Mouse (Mus musculus) brain, embryonic 14.5 days (tissue): Measurements from ENCODE around the gene Papln. TPM values are rescaled to one million over a fixed set of nuclear protein-coding genes. Genes with fewer than 3 reads are reported as not detected.
A peak's percentile ranks its signal among the peaks of the same experiment; 100 is the strongest.

Experiments
- DNase-seq: peaks from one replicate; pipeline ENCODE4 v3.0.0-alpha.2; 2011; ENCODE audit warnings: low read depth
- CTCF ChIP-seq: fragments of 200-500 bp; IDR thresholded peaks from 2 replicates; pipeline ENCODE4 v1.5.1; 2012; ENCODE audit warnings: inconsistent platforms, mild to moderate bottlenecking, moderate library complexity, borderline replicate concordance; ENCODE audit not compliant: insufficient read depth, insufficient read length; ENCODE audit errors: extremely low read depth
- POLR2A ChIP-seq: fragments of 200-500 bp; IDR thresholded peaks from 2 replicates; pipeline ENCODE4 v1.6.1; 2012; ENCODE audit warnings: mild to moderate bottlenecking, inconsistent platforms, borderline replicate concordance; ENCODE audit not compliant: poor library complexity, insufficient read depth, insufficient read length, severe bottlenecking; ENCODE audit errors: extremely low read depth
- polyA plus RNA-seq: library from polyadenylated mRNA; depleted of rRNA; stranded (reverse); fragments of >200 nt; gene quantifications from 2 replicates; pipeline ENCODE4 v1.2.3, GENCODE M21; 2012; rRNA removed

Gene Papln
- 0.77 and 0.85 TPM in 2 replicates for polyA plus RNA-seq

GRCm38 (mm10) chr12:83763311-83764043 lies at the start of gene Papln:
TSS of gene Papln (plus strand) at chr12:83763634.
- TF ChIP-seq POLR2A, result no peak
- TF ChIP-seq CTCF, result no peak
- peak; percentile 69 for DNase-seq

GRCm38 (mm10) chr12:83713749-83714148 lies 49.7 kb upstream of the Papln start:
- DNase-seq, result peak; percentile 82
- TF ChIP-seq CTCF (peak; percentile 36; the same call in 1 of the 2 replicates), POLR2A (no peak)

- DNase-seq, result peak; percentile 4
- TF ChIP-seq CTCF, result no peak
- TF ChIP-seq POLR2A, result no peak
Measured at GRCm38 (mm10) chr12:83716416-83717184, 46.8 kb upstream of the Papln start.

- DNase-seq, result no peak
- TF ChIP-seq POLR2A, result no peak
- TF ChIP-seq CTCF, result no peak
Measured at GRCm38 (mm10) chr12:83719431-83719830, 44.0 kb upstream of the Papln start.

GRCm38 (mm10) chr12:83721281-83721680 lies 42.2 kb upstream of the Papln start:
- TF ChIP-seq POLR2A, result no peak
- no peak for DNase-seq

- TF ChIP-seq POLR2A, result no peak
- no peak for TF ChIP-seq CTCF
- DNase-seq, result no peak
Measured at GRCm38 (mm10) chr12:83723037-83723436, 40.4 kb upstream of the Papln start.

GRCm38 (mm10) chr12:83726510-83727308 lies 36.7 kb upstream of the Papln start:
- TF ChIP-seq POLR2A, result no peak
- TF ChIP-seq CTCF, result no peak
- DNase-seq, result no peak

GRCm38 (mm10) chr12:83732225-83732624 lies 31.2 kb upstream of the Papln start:
- no peak for DNase-seq

GRCm38 (mm10) chr12:83734047-83734446 lies 29.4 kb upstream of the Papln start:
- no peak for DNase-seq
- TF ChIP-seq CTCF, result no peak
- no peak for TF ChIP-seq POLR2A

More at GRCm38 (mm10) chr12:83732225-83732624, 31.2 kb upstream of the Papln start:
- no peak for TF ChIP-seq POLR2A
- TF ChIP-seq CTCF, result no peak

- DNase-seq, result no peak
- no peak for TF ChIP-seq CTCF
- no peak for TF ChIP-seq POLR2A
Measured at GRCm38 (mm10) chr12:83736236-83736635, 27.2 kb upstream of the Papln start.

GRCm38 (mm10) chr12:83738651-83739050 lies 24.8 kb upstream of the Papln start:
- DNase-seq, result no peak
- TF ChIP-seq CTCF (no peak), POLR2A (no peak)
